Comparison of ENCODE assay signal across 8 mouse cellular contexts in genomic region chr17:12741218-12741968, GRCm38 (mm10). TPM values are rescaled to one million over a fixed set of nuclear protein-coding genes. Genes with fewer than 3 reads are reported as not detected.
DNase-seq lines count a peak whose midpoint lies in the region; ATAC-seq and TF ChIP-seq lines count a peak whose summit lies in the region.

No protein-coding gene starts in this region.

- no peaks in the 10 kb centered on the region for H3K27me3 ChIP-seq in embryonic facial prominence, embryonic 13.5 days
- H3K27me3 ChIP-seq in heart, embryonic 14.5 days (ENCODE audit: control insufficient read depth, insufficient read depth, low read length): no peaks in the 10 kb centered on the region
- no peaks in the 10 kb centered on the region for H3K27me3 ChIP-seq in kidney, embryonic 16.5 days (ENCODE audit: insufficient read depth, low read length)
- no peaks in the 10 kb centered on the region for H3K27me3 ChIP-seq in lung, embryonic 14.5 days (ENCODE audit: insufficient read depth, low read length)
- no peaks in the 10 kb centered on the region for H3K27me3 ChIP-seq in neural tube, embryonic 14.5 days (ENCODE audit: control insufficient read depth, insufficient read depth, low read length)

- peaks cover 34% of the 10 kb centered on the region for H3K4me1 ChIP-seq in embryonic facial prominence, embryonic 13.5 days
- H3K4me1 ChIP-seq in heart, embryonic 14.5 days (ENCODE audit: control insufficient read depth in 2 of 2, insufficient read depth in 2 of 2, low read length in 2 of 2): peaks cover 33 to 80% of the 10 kb centered on the region in 2 experiments
- H3K4me1 ChIP-seq in kidney, embryonic 16.5 days (ENCODE audit: insufficient read depth, low read length): peaks cover 35% of the 10 kb centered on the region
- peaks cover 5% of the 10 kb centered on the region; the same call in 1 of the 2 replicates for H3K4me1 ChIP-seq in lung, embryonic 14.5 days (ENCODE audit: insufficient read depth)
- H3K4me1 ChIP-seq in neural tube, embryonic 14.5 days (ENCODE audit: control insufficient read depth, insufficient read depth, low read length): no peaks in the 10 kb centered on the region

- H3K36me3 ChIP-seq in embryonic facial prominence, embryonic 13.5 days: peaks cover 85% of the 10 kb centered on the region
- H3K36me3 ChIP-seq in heart, embryonic 14.5 days (ENCODE audit: control insufficient read depth, insufficient read depth, low read length): peaks cover 99% of the 10 kb centered on the region
- peaks cover 73% of the 10 kb centered on the region for H3K36me3 ChIP-seq in kidney, embryonic 16.5 days (ENCODE audit: insufficient read depth, low read length)
- peaks cover 98% of the 10 kb centered on the region for H3K36me3 ChIP-seq in lung, embryonic 14.5 days (ENCODE audit: insufficient read depth)
- H3K36me3 ChIP-seq in neural tube, embryonic 14.5 days (ENCODE audit: control insufficient read depth, insufficient read depth, low read length): no peaks in the 10 kb centered on the region

- peak; percentile 80 for ATAC-seq in embryonic facial prominence, embryonic 13.5 days (ENCODE audit: insufficient number of reproducible peaks, insufficient read depth, low FRiP score, low TSS enrichment, low read depth)
- peak; percentile 79 for ATAC-seq in heart, embryonic 14.5 days (ENCODE audit: insufficient number of reproducible peaks, insufficient read depth, low FRiP score, low read depth)
- ATAC-seq in kidney, embryonic 16.5 days (ENCODE audit: low FRiP score, low TSS enrichment): peak; percentile 92
- peak; percentile 90 for ATAC-seq in lung, embryonic 14.5 days (ENCODE audit: insufficient read depth)
- peak; percentile 77 for ATAC-seq in neural tube, embryonic 14.5 days (ENCODE audit: low read depth)

- WGBS in embryonic facial prominence, embryonic 13.5 days: 63% methylated on average over 45 of the region's 45 CpGs
- WGBS in heart, embryonic 14.5 days: 44% methylated on average over 42 of the region's 45 CpGs
- 45% methylated on average over 34 of the region's 45 CpGs for WGBS in kidney, embryonic 16.5 days
- 62% methylated on average over 45 of the region's 45 CpGs for WGBS in lung, embryonic 14.5 days
- 49% methylated on average over 45 of the region's 45 CpGs for WGBS in neural tube, embryonic 14.5 days

- DNase-seq in CD4-positive, CD25-positive, alpha-beta regulatory T cell, adult 2 months (ENCODE audit: low read depth, low spot score): peak; percentile 83
- peak; percentile 81 for DNase-seq in adrenal gland, postnatal 10 days
- DNase-seq in lung, embryonic 14.5 days: peak; percentile 91
- DNase-seq in thymus, postnatal 0 days (ENCODE audit: low spot score): peak; percentile 65

- H3K27ac ChIP-seq in embryonic facial prominence, embryonic 13.5 days: peak overlapping the region; percentile 88
- peak overlapping the region; percentile 94 to 96 for H3K27ac ChIP-seq in heart, embryonic 14.5 days (replicated peaks in 1 of 2; ENCODE audit: control insufficient read depth in 1 of 2, insufficient read depth in 1 of 2, low read depth in 2 of 2, low read length in 2 of 2)
- H3K27ac ChIP-seq in kidney, embryonic 16.5 days (ENCODE audit: low read length): peak overlapping the region; percentile 82
- H3K27ac ChIP-seq in lung, embryonic 14.5 days (ENCODE audit: low read depth): peak overlapping the region; percentile 83
- H3K27ac ChIP-seq in neural tube, embryonic 14.5 days (ENCODE audit: low read depth, low read length): no peak overlapping the region; the same call in 1 of the 2 replicates

- H3K9me3 ChIP-seq in embryonic facial prominence, embryonic 13.5 days: peaks cover 33% of the 10 kb centered on the region
- peaks cover 11% of the 10 kb centered on the region; the same call in 1 of the 2 replicates for H3K9me3 ChIP-seq in heart, embryonic 14.5 days (ENCODE audit: control insufficient read depth, low read length)
- H3K9me3 ChIP-seq in kidney, embryonic 16.5 days (ENCODE audit: low read length): peaks cover 31% of the 10 kb centered on the region
- H3K9me3 ChIP-seq in lung, embryonic 14.5 days (ENCODE audit: low read depth, low read length): peaks cover 23% of the 10 kb centered on the region
- H3K9me3 ChIP-seq in neural tube, embryonic 14.5 days (ENCODE audit: control insufficient read depth, low read length): no peaks in the 10 kb centered on the region

- H3K4me3 ChIP-seq in embryonic facial prominence, embryonic 13.5 days: peak overlapping the region; percentile 58
- peak overlapping the region; percentile 70 to 82 for H3K4me3 ChIP-seq in heart, embryonic 14.5 days (ENCODE audit: control insufficient read depth in 1 of 2, insufficient read depth in 1 of 2, low read depth in 1 of 2, low read length in 2 of 2)
- peak overlapping the region; percentile 59 for H3K4me3 ChIP-seq in kidney, embryonic 16.5 days (ENCODE audit: low read length)
- H3K4me3 ChIP-seq in lung, embryonic 14.5 days (ENCODE audit: low read depth, low read length): peak overlapping the region; percentile 61
- peak overlapping the region; percentile 42 for H3K4me3 ChIP-seq in neural tube, embryonic 14.5 days (ENCODE audit: low read depth, low read length)

- peak overlapping the region; percentile 78 for H3K9ac ChIP-seq in embryonic facial prominence, embryonic 13.5 days
- H3K9ac ChIP-seq in heart, embryonic 14.5 days (ENCODE audit: low read length): peak overlapping the region; percentile 94
- H3K9ac ChIP-seq in kidney, embryonic 16.5 days (replicated peaks; ENCODE audit: low read length): peak overlapping the region; percentile 80
- peak overlapping the region; percentile 81 for H3K9ac ChIP-seq in lung, embryonic 14.5 days
- H3K9ac ChIP-seq in neural tube, embryonic 14.5 days (replicated peaks; ENCODE audit: low read depth, low read length): peak overlapping the region; percentile 17

- H3K4me2 ChIP-seq in embryonic facial prominence, embryonic 13.5 days: peak overlapping the region; percentile 62
- peak overlapping the region; percentile 70 for H3K4me2 ChIP-seq in heart, embryonic 14.5 days (ENCODE audit: low read length)
- H3K4me2 ChIP-seq in kidney, embryonic 16.5 days (replicated peaks; ENCODE audit: low read depth, low read length): peak overlapping the region; percentile 55
- H3K4me2 ChIP-seq in lung, embryonic 14.5 days: peak overlapping the region; percentile 53
- H3K4me2 ChIP-seq in neural tube, embryonic 14.5 days (ENCODE audit: low read depth, low read length): peak overlapping the region; percentile 64

- TF ChIP-seq CTCF in lung, embryonic 14.5 days (IDR thresholded peaks at IDR 0.05; ENCODE audit: low read depth): peak; percentile 29

RNA-seq across cellular contexts. Expression of gene Igf2r, which starts 28.1 kb away (rescaled TPM):
- total RNA-seq in adrenal gland, postnatal 10 days (2021): 10 to 100 TPM; 60.7 to 77.0 TPM
- 27.9 and 35.4 TPM in 2 replicates for polyA plus RNA-seq in embryonic facial prominence, embryonic 13.5 days (2015; fragmentation: Nextera tagmentation; extraction: Ambion mirVana)
- 196 and 201 TPM in 2 replicates for polyA plus RNA-seq in heart, embryonic 14.5 days (2014; fragmentation: Nextera tagmentation; extraction: Ambion mirVana)
- polyA plus RNA-seq in kidney, embryonic 16.5 days (2015; fragmentation: Nextera tagmentation; extraction: Ambion mirVana): 32.1 and 33.6 TPM in 2 replicates
- 86.6 and 87.0 TPM in 2 replicates for polyA plus RNA-seq in lung, embryonic 14.5 days (2014; fragmentation: Nextera tagmentation; extraction: Ambion mirVana)
- polyA plus RNA-seq in neural tube, embryonic 14.5 days (2014; fragmentation: Nextera tagmentation; extraction: Ambion mirVana): 9.6 and 14.8 TPM in 2 replicates
- 8.9 and 9.7 TPM in 2 replicates for polyA plus RNA-seq in thymus, postnatal 0 days (2015; fragmentation: Nextera tagmentation; extraction: Ambion mirVana)

Comparison
In these comparisons a context has a peak if more than half of its experiments do, and no peak if none do; other contexts are left out.
1. H3K9ac ChIP-seq: peak in every context shown above with its lines; median percentile 94 in heart, embryonic 14.5 days; 81 in lung, embryonic 14.5 days; 80 in kidney, embryonic 16.5 days; 78 in embryonic facial prominence, embryonic 13.5 days; 17 in neural tube, embryonic 14.5 days.